Mouse (Mus musculus): ENCODE measurements around the gene C1qc. TPM values are rescaled to one million over a fixed set of nuclear protein-coding genes. Genes with fewer than 3 reads are reported as not detected.

Gene C1qc
- polyA plus RNA-seq, 1 experiment from 2014 or later: 12.3 TPM

Other genes starting within 250 kb of the C1qc start
- 20.4 and 21.0 TPM in 2 replicates for gene Ephb2, start 57.1 kb downstream of the C1qc start, polyA plus RNA-seq (2014; fragmentation: Nextera tagmentation; extraction: Ambion mirVana)
- gene C1qb, start 6.9 kb downstream of the C1qc start, polyA plus RNA-seq (2014; fragmentation: Nextera tagmentation; extraction: Ambion mirVana): 24.2 and 27.3 TPM in 2 replicates
- 11.8 and 13.8 TPM in 2 replicates for gene C1qa, start 5.7 kb upstream of the C1qc start, polyA plus RNA-seq (2014; fragmentation: Nextera tagmentation; extraction: Ambion mirVana)
- 1.8 and 2.5 TPM in 2 replicates for gene Epha8, start 63.8 kb upstream of the C1qc start, polyA plus RNA-seq (2014; fragmentation: Nextera tagmentation; extraction: Ambion mirVana)
- gene Zbtb40, start 155.7 kb upstream of the C1qc start, polyA plus RNA-seq (2014; fragmentation: Nextera tagmentation; extraction: Ambion mirVana): 5.0 and 5.3 TPM in 2 replicates